7 mouse cellular contexts compared by ENCODE assay signal in genomic region chr4:152324641-152325562, GRCm38 (mm10). TPM values are rescaled to one million over a fixed set of nuclear protein-coding genes. Genes with fewer than 3 reads are reported as not detected.
DNase-seq lines count a peak whose midpoint lies in the region; ATAC-seq and TF ChIP-seq lines count a peak whose summit lies in the region.

No protein-coding gene starts in this region.

- DNase-seq in lung, postnatal 0 days (ENCODE audit: low spot score) = no peak
- no peak for DNase-seq in lung, postnatal 14 days
- DNase-seq in adrenal gland, postnatal 10 days = no peak

- H3K4me3 ChIP-seq in lung, postnatal 0 days (ENCODE audit: low read depth, low read length) = peak overlapping the region; percentile 87
- peak overlapping the region; percentile 95 for H3K4me3 ChIP-seq in limb, embryonic 15.5 days
- peak overlapping the region; percentile 100 for H3K4me3 ChIP-seq in stomach, embryonic 15.5 days (replicated peaks)

- H3K9ac ChIP-seq in lung, postnatal 0 days (replicated peaks; ENCODE audit: low read depth) = no peak overlapping the region
- no peak overlapping the region for H3K9ac ChIP-seq in limb, embryonic 15.5 days
- no peak overlapping the region for H3K9ac ChIP-seq in stomach, embryonic 15.5 days

- TF ChIP-seq EP300 in lung, postnatal 0 days (IDR thresholded peaks at IDR 0.05) = no peak

- H3K4me2 ChIP-seq in lung, postnatal 0 days (replicated peaks; ENCODE audit: low read depth, low read length) = peak overlapping the region; percentile 37
- H3K4me2 ChIP-seq in limb, embryonic 15.5 days = peak overlapping the region; percentile 39
- H3K4me2 ChIP-seq in stomach, embryonic 15.5 days = peak overlapping the region; percentile 72

- no peak overlapping the region for H3K27ac ChIP-seq in lung, postnatal 0 days (ENCODE audit: low read length)
- peak overlapping the region; percentile 54; the same call in 1 of the 2 replicates for H3K27ac ChIP-seq in limb, embryonic 15.5 days
- no peak overlapping the region for H3K27ac ChIP-seq in stomach, embryonic 15.5 days

- peaks cover 7% of the 10 kb centered on the region for H3K4me1 ChIP-seq in lung, postnatal 0 days (ENCODE audit: insufficient read depth, low read depth, low read length)
- H3K4me1 ChIP-seq in limb, embryonic 15.5 days = peaks cover 20% of the 10 kb centered on the region
- peaks cover 12% of the 10 kb centered on the region for H3K4me1 ChIP-seq in stomach, embryonic 15.5 days

- TF ChIP-seq CTCF in lung, postnatal 0 days (IDR thresholded peaks at IDR 0.05) = no peak

- ATAC-seq in lung, postnatal 0 days = peak; percentile 12
- ATAC-seq in erythroblast, adult 5-6 weeks (replicated peaks; ENCODE audit: low FRiP score, poor library complexity, severe bottlenecking) = peak; percentile 28
- ATAC-seq in limb, embryonic 15.5 days (ENCODE audit: insufficient number of reproducible peaks, low FRiP score, low TSS enrichment, low read depth) = peak; percentile 28; the same call in 1 of the 2 replicates
- ATAC-seq in stomach, embryonic 15.5 days (ENCODE audit: insufficient read depth, low FRiP score, low read depth) = peak; percentile 6; the same call in 1 of the 2 replicates
- ATAC-seq in activated CD4-positive, CD25-positive, alpha-beta regulatory T cell, adult 4 months = no peak

- no peaks in the 10 kb centered on the region for H3K27me3 ChIP-seq in lung, postnatal 0 days (replicated peaks; ENCODE audit: insufficient read depth, low read length)
- H3K27me3 ChIP-seq in limb, embryonic 15.5 days = no peaks in the 10 kb centered on the region
- H3K27me3 ChIP-seq in stomach, embryonic 15.5 days (replicated peaks) = no peaks in the 10 kb centered on the region

- 49% methylated on average over 16 of the region's 16 CpGs for WGBS in lung, postnatal 0 days
- 52% methylated on average over 16 of the region's 16 CpGs for WGBS in limb, embryonic 15.5 days
- WGBS in stomach, embryonic 15.5 days = 48% methylated on average over 16 of the region's 16 CpGs

- H3K36me3 ChIP-seq in lung, postnatal 0 days (ENCODE audit: insufficient read depth, low read length) = peaks cover 8% of the 10 kb centered on the region; the same call in 1 of the 2 replicates
- H3K36me3 ChIP-seq in limb, embryonic 15.5 days = peaks cover 20% of the 10 kb centered on the region
- H3K36me3 ChIP-seq in stomach, embryonic 15.5 days = peaks cover 17% of the 10 kb centered on the region

- no peaks in the 10 kb centered on the region for H3K9me3 ChIP-seq in lung, postnatal 0 days (ENCODE audit: low read length)
- no peaks in the 10 kb centered on the region for H3K9me3 ChIP-seq in limb, embryonic 15.5 days
- no peaks in the 10 kb centered on the region for H3K9me3 ChIP-seq in stomach, embryonic 15.5 days

RNA-seq across cellular contexts. Expression of gene Rpl22, which starts 0.6 kb away (rescaled TPM):
- 265 and 266 TPM in 2 replicates for polyA plus RNA-seq in lung, postnatal 0 days (2015; fragmentation: Nextera tagmentation; extraction: Ambion mirVana)
- total RNA-seq in erythroblast, adult 5-6 weeks (2015; ENCODE audit: low replicate concordance) = 338 and 340 TPM in 2 replicates
- 322 and 331 TPM in 2 replicates for total RNA-seq in erythroblast, adult 5-6 weeks (2017; ENCODE audit: low replicate concordance)
- 286 and 375 TPM in 2 replicates for polyA plus RNA-seq in limb, embryonic 15.5 days (2015; fragmentation: Nextera tagmentation; extraction: Ambion mirVana)
- 372 and 377 TPM in 2 replicates for polyA plus RNA-seq in stomach, embryonic 15.5 days (2015; fragmentation: Nextera tagmentation; extraction: Ambion mirVana)
- 1,000 to 10,000 TPM; 1,059 to 1,071 TPM for polyA plus RNA-seq in activated CD4-positive, CD25-positive, alpha-beta regulatory T cell, adult 4 months (2017; shearing (Covaris generic))
- total RNA-seq in adrenal gland, postnatal 10 days (2021) = 100 to 1,000 TPM; 484 to 487 TPM

RNA-seq across cellular contexts. Expression of gene Rnf207, which starts 6.1 kb away (rescaled TPM):
- 0.53 and 0.70 TPM in 2 replicates for polyA plus RNA-seq in lung, postnatal 0 days (2015; fragmentation: Nextera tagmentation; extraction: Ambion mirVana)
- 0.19 TPM in 1 of 2 replicates, not detected in the other for total RNA-seq in erythroblast, adult 5-6 weeks (2015; ENCODE audit: low replicate concordance)
- total RNA-seq in erythroblast, adult 5-6 weeks (2017; ENCODE audit: low replicate concordance) = not detected in 2 replicates
- 0.29 and 0.31 TPM in 2 replicates for polyA plus RNA-seq in limb, embryonic 15.5 days (2015; fragmentation: Nextera tagmentation; extraction: Ambion mirVana)
- polyA plus RNA-seq in stomach, embryonic 15.5 days (2015; fragmentation: Nextera tagmentation; extraction: Ambion mirVana) = 1.0 TPM in 2 replicates
- polyA plus RNA-seq in activated CD4-positive, CD25-positive, alpha-beta regulatory T cell, adult 4 months (2017; shearing (Covaris generic)) = not detected
- under 1 TPM in 1 of 2 experiments, not detected in 1; 0.70 TPM for total RNA-seq in adrenal gland, postnatal 10 days (2021)

RNA-seq across cellular contexts. Expression of gene Chd5, which starts 13.5 kb away (rescaled TPM):
- polyA plus RNA-seq in lung, postnatal 0 days (2015; fragmentation: Nextera tagmentation; extraction: Ambion mirVana) = 0.06 and 0.07 TPM in 2 replicates
- total RNA-seq in erythroblast, adult 5-6 weeks (2015; ENCODE audit: low replicate concordance) = not detected in 2 replicates
- 0.09 TPM in 1 of 2 replicates, not detected in the other for total RNA-seq in erythroblast, adult 5-6 weeks (2017; ENCODE audit: low replicate concordance)
- polyA plus RNA-seq in limb, embryonic 15.5 days (2015; fragmentation: Nextera tagmentation; extraction: Ambion mirVana) = 0.29 and 0.63 TPM in 2 replicates
- 1.4 and 1.5 TPM in 2 replicates for polyA plus RNA-seq in stomach, embryonic 15.5 days (2015; fragmentation: Nextera tagmentation; extraction: Ambion mirVana)
- under 1 TPM in 1 of 2 experiments, not detected in 1; 0.19 TPM for polyA plus RNA-seq in activated CD4-positive, CD25-positive, alpha-beta regulatory T cell, adult 4 months (2017; shearing (Covaris generic))
- 1 to 10 TPM; 8.8 TPM for total RNA-seq in adrenal gland, postnatal 10 days (2021)

RNA-seq across cellular contexts. Expression of gene Icmt, which starts 27.9 kb away (rescaled TPM):
- 16.9 and 18.9 TPM in 2 replicates for polyA plus RNA-seq in lung, postnatal 0 days (2015; fragmentation: Nextera tagmentation; extraction: Ambion mirVana)
- total RNA-seq in erythroblast, adult 5-6 weeks (2015; ENCODE audit: low replicate concordance) = 3.7 and 6.5 TPM in 2 replicates
- 4.6 and 5.8 TPM in 2 replicates for total RNA-seq in erythroblast, adult 5-6 weeks (2017; ENCODE audit: low replicate concordance)
- 26.4 and 26.5 TPM in 2 replicates for polyA plus RNA-seq in limb, embryonic 15.5 days (2015; fragmentation: Nextera tagmentation; extraction: Ambion mirVana)
- polyA plus RNA-seq in stomach, embryonic 15.5 days (2015; fragmentation: Nextera tagmentation; extraction: Ambion mirVana) = 19.1 and 21.4 TPM in 2 replicates
- 1 to 10 TPM; 7.2 to 7.7 TPM for polyA plus RNA-seq in activated CD4-positive, CD25-positive, alpha-beta regulatory T cell, adult 4 months (2017; shearing (Covaris generic))
- 10 to 100 TPM; 30.4 to 31.6 TPM for total RNA-seq in adrenal gland, postnatal 10 days (2021)

RNA-seq across cellular contexts. Expression of gene Hes3, which starts 33.4 kb away (rescaled TPM):
- not detected in 2 replicates for polyA plus RNA-seq in lung, postnatal 0 days (2015; fragmentation: Nextera tagmentation; extraction: Ambion mirVana)
- not detected in 2 replicates for total RNA-seq in erythroblast, adult 5-6 weeks (2015; ENCODE audit: low replicate concordance)
- not detected in 2 replicates for total RNA-seq in erythroblast, adult 5-6 weeks (2017; ENCODE audit: low replicate concordance)
- not detected in 2 replicates for polyA plus RNA-seq in limb, embryonic 15.5 days (2015; fragmentation: Nextera tagmentation; extraction: Ambion mirVana)
- polyA plus RNA-seq in stomach, embryonic 15.5 days (2015; fragmentation: Nextera tagmentation; extraction: Ambion mirVana) = 0.09 TPM in 1 of 2 replicates, not detected in the other
- polyA plus RNA-seq in activated CD4-positive, CD25-positive, alpha-beta regulatory T cell, adult 4 months (2017; shearing (Covaris generic)) = not detected
- total RNA-seq in adrenal gland, postnatal 10 days (2021) = not detected
